Mouse (Mus musculus) right cerebral cortex, postnatal 10 days (tissue): ENCODE data around the gene Ecm1.
"Not testable (repeated sequence)": the region's sequence is repeated elsewhere in the genome, so short reads cannot be mapped to it uniquely, and the experiment has no call there.

ENCODE experiments used
- DNase-seq, 2 experiments: peaks; one replicate each; pipeline ENCODE4 v3.0.0; 2021; ENCODE audit warnings: low spot score in 2 of 2

The Ecm1 gene

GRCm38 (mm10) chr3:95690552-95690951 is 48.8 kb downstream of the Ecm1 start:
- not testable (repeated sequence) for DNase-seq

- DNase-seq: no peak
Observed at GRCm38 (mm10) chr3:95689940-95690339, 49.4 kb downstream of the Ecm1 start.

- DNase-seq: peak in 1 of 2 experiments; percentile 12
Observed at GRCm38 (mm10) chr3:95689171-95689915, 50.0 kb downstream of the Ecm1 start.

- no peak for DNase-seq
Observed at GRCm38 (mm10) chr3:95687524-95688421, 51.6 kb downstream of the Ecm1 start, which contains the start of gene Adamtsl4. Adamtsl4 (minus strand) TSS chr3:95687917.

GRCm38 (mm10) chr3:95687168-95687523 is 52.2 kb downstream of the Ecm1 start:
- no peak for DNase-seq

GRCm38 (mm10) chr3:95686492-95687167 is 52.7 kb downstream of the Ecm1 start:
- no peak for DNase-seq

- DNase-seq: no peak
Observed at GRCm38 (mm10) chr3:95685701-95686100, 53.7 kb downstream of the Ecm1 start.

- no peak for DNase-seq
Observed at GRCm38 (mm10) chr3:95685301-95685700, 54.1 kb downstream of the Ecm1 start.

GRCm38 (mm10) chr3:95684846-95685245 is 54.5 kb downstream of the Ecm1 start:
- DNase-seq: no peak
